Mouse (Mus musculus) olfactory bulb, adult 2 months (tissue): Measurements from ENCODE around the gene Polr2h.

ENCODE experiments used
- CTCF ChIP-seq: fragments of 200-500 bp; IDR thresholded peaks from 2 replicates; pipeline ENCODE4 v1.5.1; 2012; ENCODE audit warnings: low read depth, mild to moderate bottlenecking, low read length, moderate library complexity; ENCODE audit not compliant: insufficient read depth
- POLR2A ChIP-seq: fragments of 200-500 bp; IDR thresholded peaks from 2 replicates; pipeline ENCODE4 v1.6.1; 2012; ENCODE audit warnings: mild to moderate bottlenecking, low read depth, low read length, moderate library complexity; ENCODE audit not compliant: insufficient read depth

DNA sequence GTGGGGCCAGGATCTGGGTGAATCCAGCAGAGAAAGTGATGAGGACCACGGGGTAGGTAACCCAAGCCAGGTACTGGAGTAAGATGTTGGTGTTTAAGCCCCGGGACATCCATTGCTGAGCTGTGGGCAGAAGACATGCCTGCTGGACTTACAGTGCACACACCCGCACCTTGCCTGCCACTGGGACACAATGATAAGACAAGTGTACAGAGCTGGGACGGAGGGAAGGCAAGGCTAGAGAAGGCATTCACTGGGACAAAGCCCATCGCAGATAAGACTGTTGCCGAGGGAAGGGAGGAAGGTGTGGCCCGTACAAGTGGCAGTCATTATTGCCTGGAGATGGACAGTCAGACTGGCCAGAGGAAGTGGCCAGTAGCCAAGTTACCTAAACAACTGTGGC lies 4.6 kb upstream of the Polr2h start:
- TF ChIP-seq CTCF: no peak
- TF ChIP-seq POLR2A: no peak
